Mouse (Mus musculus): ENCODE results near the gene Cabin1.

Gene Cabin1

GRCm38 (mm10) chr10:75701280-75701679 is 62.9 kb downstream of the Cabin1 start:
- DNase-seq (ENCODE audit: low read depth) = no peak

GRCm38 (mm10) chr10:75697693-75698092 is 66.4 kb downstream of the Cabin1 start:
- DNase-seq (ENCODE audit: low read depth) = no peak

- DNase-seq (ENCODE audit: low read depth) = no peak
Measured at GRCm38 (mm10) chr10:75696597-75697355, 67.4 kb downstream of the Cabin1 start.

GRCm38 (mm10) chr10:75695521-75695920 is 68.6 kb downstream of the Cabin1 start:
- DNase-seq (ENCODE audit: low read depth) = no peak

GRCm38 (mm10) chr10:75695078-75695477 is 69.1 kb downstream of the Cabin1 start:
- DNase-seq (ENCODE audit: low read depth) = no peak

GRCm38 (mm10) chr10:75694567-75694966 is 69.6 kb downstream of the Cabin1 start:
- DNase-seq (ENCODE audit: low read depth) = no peak

GRCm38 (mm10) chr10:75693451-75694233 is 70.5 kb downstream of the Cabin1 start:
- DNase-seq (ENCODE audit: low read depth) = no peak

- DNase-seq (ENCODE audit: low read depth) = no peak
Measured at GRCm38 (mm10) chr10:75688598-75688997, 75.5 kb downstream of the Cabin1 start.

- DNase-seq (ENCODE audit: low read depth) = no peak
Measured at GRCm38 (mm10) chr10:75686724-75687123, 77.4 kb downstream of the Cabin1 start.

GRCm38 (mm10) chr10:75684035-75685004 is 79.8 kb downstream of the Cabin1 start:
- no peak for DNase-seq (ENCODE audit: low read depth)

GRCm38 (mm10) chr10:75680574-75681001 is 83.6 kb downstream of the Cabin1 start:
- DNase-seq (ENCODE audit: low read depth) = no peak

- no peak for DNase-seq (ENCODE audit: low read depth)
Measured at GRCm38 (mm10) chr10:75679204-75679603, 84.9 kb downstream of the Cabin1 start.

- peak; percentile 45 for DNase-seq (ENCODE audit: low read depth)
Measured at GRCm38 (mm10) chr10:75677989-75678388, 86.2 kb downstream of the Cabin1 start.

GRCm38 (mm10) chr10:75677571-75677970 is 86.6 kb downstream of the Cabin1 start:
- DNase-seq (ENCODE audit: low read depth) = no peak

GRCm38 (mm10) chr10:75676819-75677565 is 87.1 kb downstream of the Cabin1 start:
- DNase-seq (ENCODE audit: low read depth) = peak; percentile 75

GRCm38 (mm10) chr10:75676286-75676685 is 87.9 kb downstream of the Cabin1 start:
- no peak for DNase-seq (ENCODE audit: low read depth)

GRCm38 (mm10) chr10:75675594-75675993 is 88.5 kb downstream of the Cabin1 start:
- DNase-seq (ENCODE audit: low read depth) = no peak

- DNase-seq (ENCODE audit: low read depth) = no peak
Measured at GRCm38 (mm10) chr10:75669936-75670335, 94.2 kb downstream of the Cabin1 start.

GRCm38 (mm10) chr10:75667911-75668270 is 96.2 kb downstream of the Cabin1 start:
- DNase-seq (ENCODE audit: low read depth) = no peak

- peak; percentile 46 for DNase-seq (ENCODE audit: low read depth)
Measured at GRCm38 (mm10) chr10:75667115-75667910, 96.8 kb downstream of the Cabin1 start.

Data from fibroblast of lung, adult 2 months (primary cell).